Mouse (Mus musculus) lung, postnatal 14 days (tissue): ENCODE results near the gene Jph2.

Experiments used
- DNase-seq: peaks from one replicate; pipeline ENCODE4 v3.0.0; 2021

The Jph2 gene

GRCm38 (mm10) chr2:163358662-163359061 is 39.1 kb downstream of the Jph2 start:
- DNase-seq = no peak

- no peak for DNase-seq
Measured at GRCm38 (mm10) chr2:163356113-163356840, 41.5 kb downstream of the Jph2 start.

GRCm38 (mm10) chr2:163355666-163356065 is 42.1 kb downstream of the Jph2 start:
- no peak for DNase-seq

- DNase-seq = peak; percentile 16
Measured at GRCm38 (mm10) chr2:163353731-163354130, 44.1 kb downstream of the Jph2 start.

- no peak for DNase-seq
Measured at GRCm38 (mm10) chr2:163350443-163350842, 47.4 kb downstream of the Jph2 start.

- peak; percentile 33 for DNase-seq
Measured at GRCm38 (mm10) chr2:163349411-163349810, 48.4 kb downstream of the Jph2 start.

- DNase-seq = no peak
Measured at GRCm38 (mm10) chr2:163348677-163349076, 49.1 kb downstream of the Jph2 start.

- no peak for DNase-seq
Measured at GRCm38 (mm10) chr2:163347517-163348184, 50.1 kb downstream of the Jph2 start.

GRCm38 (mm10) chr2:163346497-163346896 is 51.3 kb downstream of the Jph2 start:
- no peak for DNase-seq

- peak; percentile 38 for DNase-seq
Measured at GRCm38 (mm10) chr2:163344976-163345660, 52.7 kb downstream of the Jph2 start.

- DNase-seq = peak; percentile 28
Measured at GRCm38 (mm10) chr2:163343671-163344070, 54.1 kb downstream of the Jph2 start.

- peak; percentile 73 for DNase-seq
Measured at GRCm38 (mm10) chr2:163340263-163340662, 57.5 kb downstream of the Jph2 start.

GRCm38 (mm10) chr2:163332368-163333055 is 65.3 kb downstream of the Jph2 start:
- no peak for DNase-seq

GRCm38 (mm10) chr2:163331423-163331822 is 66.4 kb downstream of the Jph2 start:
- DNase-seq = no peak

GRCm38 (mm10) chr2:163330742-163331141 is 67.1 kb downstream of the Jph2 start:
- peak; percentile 40 for DNase-seq

GRCm38 (mm10) chr2:163323163-163323562 is 74.6 kb downstream of the Jph2 start:
- DNase-seq = no peak

- DNase-seq = no peak
Measured at GRCm38 (mm10) chr2:163318777-163319176, 79.0 kb downstream of the Jph2 start.

GRCm38 (mm10) chr2:163317281-163317680 is 80.5 kb downstream of the Jph2 start:
- no peak for DNase-seq

- DNase-seq = no peak
Measured at GRCm38 (mm10) chr2:163310163-163310688, 87.6 kb downstream of the Jph2 start.

GRCm38 (mm10) chr2:163309376-163309775 is 88.4 kb downstream of the Jph2 start:
- no peak for DNase-seq

GRCm38 (mm10) chr2:163303037-163303436 is 94.8 kb downstream of the Jph2 start:
- no peak for DNase-seq

- DNase-seq = no peak
Measured at GRCm38 (mm10) chr2:163301641-163302040, 96.2 kb downstream of the Jph2 start.
